Mouse (Mus musculus) G1E (cell line): ENCODE data around the gene BC030867.

Source experiments
- CTCF ChIP-seq: IDR thresholded peaks from 2 replicates; pipeline ENCODE4 v1.5.1; 2012; ENCODE audit warnings: low read depth, low read length, inconsistent platforms, mixed read lengths
- GATA1 ChIP-seq: IDR thresholded peaks from 2 replicates; pipeline ENCODE4 v1.6.1; 2012; ENCODE audit warnings: borderline replicate concordance, low read length, inconsistent platforms, mixed read lengths
- POLR2AphosphoS5 ChIP-seq: IDR thresholded peaks from 2 replicates; pipeline ENCODE4 v1.6.1; 2012; ENCODE audit warnings: low read depth, low read length, inconsistent platforms; ENCODE audit not compliant: insufficient replicate concordance
- TAL1 ChIP-seq: conservative IDR thresholded peaks from 2 replicates; pipeline ENCODE4 v1.6.1; 2012; ENCODE audit warnings: low read depth, low read length, inconsistent platforms, mixed read lengths

DNA sequence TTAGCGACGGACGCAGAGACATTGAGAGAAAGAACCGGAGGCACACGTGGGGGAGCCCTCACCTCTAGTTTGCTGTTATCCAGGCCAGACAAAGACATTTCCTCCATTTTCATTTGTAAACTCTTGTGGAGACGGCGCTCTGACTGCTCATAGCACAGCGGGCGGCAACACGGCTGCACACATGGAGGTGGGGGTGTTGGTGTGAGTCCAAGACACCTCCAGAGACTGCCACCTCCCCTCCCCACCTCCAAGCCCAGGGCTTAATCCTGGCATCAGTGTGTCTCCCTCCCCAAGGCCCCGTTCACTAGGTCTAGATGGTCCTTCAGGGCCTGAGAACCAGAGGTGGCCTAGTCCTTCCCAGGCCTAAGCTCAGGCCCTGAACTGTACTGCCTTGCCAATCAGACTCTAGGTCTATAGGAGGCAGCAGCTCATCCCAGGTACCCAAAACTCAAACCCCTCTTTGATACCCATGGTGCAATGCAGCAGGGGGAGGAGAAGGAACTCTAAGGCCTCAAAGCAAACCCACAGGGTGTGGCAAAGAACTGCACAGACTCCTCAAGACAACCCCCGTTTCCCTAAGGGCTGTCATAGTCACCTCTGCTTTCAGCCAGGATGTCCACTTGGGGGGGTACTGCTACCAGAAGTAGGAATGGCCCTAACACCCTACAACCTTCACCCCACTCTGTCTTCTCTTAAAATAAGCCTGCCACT, 46.4 kb downstream of the BC030867 start:
- no peak for TF ChIP-seq CTCF
- TF ChIP-seq TAL1: no peak
- no peak for TF ChIP-seq GATA1
- TF ChIP-seq POLR2AphosphoS5: no peak
